Mouse (Mus musculus) ovary, postnatal 36 days (tissue): ENCODE results near the gene Dbndd2.

Source experiments
- DNase-seq: peaks from one replicate; pipeline ENCODE4 v3.0.0; 2022; ENCODE audit warnings: low spot score, mixed read lengths

Dbndd2 gene

GRCm38 (mm10) chr2:164500511-164500910, 14.6 kb downstream of the Dbndd2 start:
- peak; percentile 42 for DNase-seq

GRCm38 (mm10) chr2:164504919-164505318, 19.0 kb downstream of the Dbndd2 start:
- DNase-seq = no peak

DNA sequence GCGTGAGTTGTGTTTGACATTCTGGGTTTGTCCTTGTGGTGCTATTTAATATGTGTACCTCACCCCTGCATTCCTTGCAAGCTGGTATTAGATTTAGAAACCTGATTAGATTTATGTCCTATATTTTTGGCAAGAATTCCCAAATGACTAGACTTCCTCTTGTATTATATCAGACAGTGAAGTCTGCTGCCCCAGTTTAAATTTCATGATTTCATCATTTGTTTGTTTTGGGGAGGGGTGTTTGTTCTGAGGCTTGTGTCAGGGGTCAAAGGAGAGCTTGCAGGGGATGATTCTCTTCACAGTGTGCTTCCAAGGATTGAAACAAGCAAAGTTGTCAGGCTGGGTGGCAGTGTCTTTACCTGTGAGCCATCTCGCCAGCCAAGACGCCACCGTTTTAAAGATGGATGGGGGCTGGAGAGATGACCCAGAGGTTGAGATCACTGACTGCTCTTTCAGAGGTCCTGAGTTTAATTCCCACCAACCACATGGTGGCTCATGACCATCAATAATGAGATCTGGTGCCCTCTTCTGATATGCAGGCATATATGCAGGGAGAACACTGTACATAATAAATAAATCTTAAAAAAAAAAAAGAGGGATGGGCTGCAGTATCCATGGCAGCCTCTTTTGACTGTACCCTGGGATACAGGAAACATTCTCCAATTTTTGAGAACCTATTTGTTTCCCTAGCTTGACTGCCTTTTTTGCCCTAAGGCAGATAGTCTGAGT, 19.9 kb downstream of the Dbndd2 start:
- no peak for DNase-seq

DNA sequence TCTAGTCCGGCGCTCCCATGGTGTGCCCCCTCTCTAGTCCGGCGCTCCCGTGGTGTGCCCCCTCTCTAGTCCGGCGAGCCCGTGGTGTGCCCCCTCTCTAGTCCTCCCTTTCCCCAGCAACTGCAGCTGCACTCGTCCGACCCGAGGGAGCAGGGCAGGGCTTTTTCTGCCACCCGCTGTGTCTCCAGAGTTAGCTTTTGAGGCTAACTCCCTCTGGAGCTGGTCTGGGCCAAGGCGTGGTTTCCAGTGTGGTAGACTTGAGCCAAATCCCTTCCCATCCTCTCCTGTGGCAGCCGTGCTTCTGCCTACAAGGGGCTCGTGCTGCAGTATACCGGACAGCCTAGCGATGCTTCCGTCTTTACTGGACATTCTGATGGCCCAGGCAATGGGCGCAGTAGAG, 21.9 kb downstream of the Dbndd2 start:
- DNase-seq = no peak

DNA sequence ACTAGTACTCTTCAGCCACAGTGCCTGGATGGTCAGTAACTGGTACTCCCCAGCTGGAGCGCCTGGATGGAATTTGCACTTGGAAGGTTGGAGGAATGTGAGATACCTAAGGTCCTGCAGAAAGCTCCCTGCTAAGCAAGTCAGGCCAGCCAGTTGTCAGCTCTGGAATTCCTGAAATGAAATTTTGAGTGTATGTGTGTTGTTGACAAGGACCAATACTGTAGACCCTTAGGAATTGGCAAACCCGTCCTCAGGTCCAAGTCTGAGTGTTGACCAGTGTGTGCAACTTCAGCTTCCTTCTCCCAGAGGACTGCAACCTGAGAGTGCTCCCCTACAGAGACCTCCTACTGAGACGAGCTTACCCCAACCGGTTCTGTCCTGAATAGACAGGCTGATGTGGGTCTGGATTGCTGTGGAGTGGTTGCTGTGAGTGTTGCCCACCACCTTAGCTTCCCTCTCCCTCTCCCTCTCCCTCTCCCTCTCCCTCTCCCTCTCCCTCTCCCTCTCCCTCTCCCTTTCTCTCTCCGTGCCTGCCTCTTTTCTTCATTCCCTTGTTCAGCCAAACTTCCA, 24.8 kb downstream of the Dbndd2 start:
- DNase-seq = no peak

DNA sequence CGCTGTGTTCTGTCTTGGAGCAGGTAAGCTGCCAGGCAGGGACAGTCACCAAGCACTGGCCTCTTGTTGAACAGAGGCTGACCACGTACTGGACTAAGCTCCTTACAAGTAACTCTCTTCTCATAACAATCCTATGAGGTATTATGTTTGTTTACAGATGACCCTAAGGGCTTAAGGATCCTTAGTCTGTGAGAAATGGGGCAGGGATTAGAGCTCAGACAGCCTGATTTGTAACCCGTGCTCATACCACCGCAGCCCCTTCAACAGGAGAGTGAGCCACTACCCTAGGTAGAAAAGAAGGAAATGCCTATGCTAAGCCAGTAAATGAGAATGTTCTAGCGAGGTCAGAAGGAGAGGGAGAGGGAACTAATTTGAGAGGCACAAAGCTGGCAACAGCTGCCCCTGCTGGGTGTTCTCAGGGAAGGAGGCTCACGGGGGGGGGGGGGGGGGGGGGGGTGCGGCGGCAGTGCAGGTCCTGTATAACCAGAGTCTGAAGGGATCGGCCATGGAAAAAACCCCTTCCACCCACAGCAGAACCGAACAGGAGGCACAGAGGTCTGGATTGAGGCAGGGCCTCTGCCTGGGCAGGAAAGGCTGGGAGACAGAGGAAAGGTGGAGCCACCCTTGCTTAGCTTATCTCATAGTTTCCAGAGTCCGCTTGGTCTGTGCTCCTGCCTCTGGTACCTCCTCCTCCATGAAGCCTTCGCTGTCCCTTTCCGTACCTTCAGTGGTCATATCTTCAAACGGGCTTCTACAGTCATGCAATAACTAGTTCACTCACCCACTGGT, 26.4 kb downstream of the Dbndd2 start:
- DNase-seq = no peak

- DNase-seq = no peak
Measured at GRCm38 (mm10) chr2:164513389-164513788, 27.5 kb downstream of the Dbndd2 start.

DNA sequence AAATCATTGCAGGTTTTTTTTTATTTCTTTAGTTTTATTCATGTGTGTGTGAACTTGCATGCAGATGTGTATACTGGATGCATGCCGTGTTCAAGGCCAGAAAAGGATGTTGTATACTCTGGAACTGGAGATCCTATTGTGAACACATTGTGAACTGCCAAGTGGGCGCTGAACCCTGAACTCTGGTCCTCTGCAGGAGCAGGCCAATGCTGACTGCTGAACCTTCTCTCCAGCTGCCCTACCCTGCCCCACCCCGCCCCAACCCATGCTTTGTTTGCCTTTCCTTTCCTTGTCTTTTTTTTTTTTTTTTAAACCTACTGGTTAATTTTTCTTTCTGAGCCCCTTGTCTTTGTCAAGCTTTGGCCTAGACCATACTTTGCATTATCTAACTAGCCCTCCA, 29.0 kb downstream of the Dbndd2 start:
- no peak for DNase-seq

DNA sequence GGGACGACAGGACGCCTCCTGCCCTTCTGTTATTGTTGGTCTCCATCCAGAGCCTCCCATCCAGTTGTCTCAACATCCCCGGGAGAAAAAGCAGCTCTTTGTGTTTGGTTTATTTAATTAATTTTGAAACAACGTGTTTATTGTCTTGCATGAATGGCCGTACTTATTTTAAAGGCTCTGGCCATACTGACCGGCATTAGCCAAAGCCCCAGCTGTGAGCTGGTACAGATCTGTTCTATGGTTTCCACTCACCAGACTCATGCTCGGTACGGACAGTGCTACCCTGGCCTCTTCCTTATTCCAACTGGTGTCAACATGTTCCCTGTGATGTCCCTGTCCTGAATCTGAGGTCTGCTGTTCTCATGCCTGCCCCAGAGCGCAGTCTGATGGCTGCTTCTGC, 30.0 kb downstream of the Dbndd2 start:
- no peak for DNase-seq

DNA sequence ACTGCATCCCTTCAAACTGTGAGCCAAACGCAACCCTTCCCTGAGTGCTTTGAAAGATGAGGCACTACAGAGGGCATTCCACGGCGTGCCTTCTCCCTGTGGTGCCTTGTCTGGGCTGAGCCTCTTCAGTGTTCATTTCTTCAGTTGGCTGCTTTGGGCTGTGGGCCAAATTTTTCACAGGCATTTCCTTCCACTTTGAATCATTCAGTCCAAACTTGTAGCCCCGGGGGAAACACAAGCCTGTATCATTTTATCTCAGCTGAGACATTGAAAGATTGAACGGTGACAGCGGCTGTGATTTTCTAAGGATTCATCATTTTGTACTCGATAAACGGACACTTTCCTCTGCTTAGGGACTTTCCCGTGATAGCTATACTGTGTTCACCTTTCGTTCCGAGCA, 30.7 kb downstream of the Dbndd2 start:
- DNase-seq = no peak

DNA sequence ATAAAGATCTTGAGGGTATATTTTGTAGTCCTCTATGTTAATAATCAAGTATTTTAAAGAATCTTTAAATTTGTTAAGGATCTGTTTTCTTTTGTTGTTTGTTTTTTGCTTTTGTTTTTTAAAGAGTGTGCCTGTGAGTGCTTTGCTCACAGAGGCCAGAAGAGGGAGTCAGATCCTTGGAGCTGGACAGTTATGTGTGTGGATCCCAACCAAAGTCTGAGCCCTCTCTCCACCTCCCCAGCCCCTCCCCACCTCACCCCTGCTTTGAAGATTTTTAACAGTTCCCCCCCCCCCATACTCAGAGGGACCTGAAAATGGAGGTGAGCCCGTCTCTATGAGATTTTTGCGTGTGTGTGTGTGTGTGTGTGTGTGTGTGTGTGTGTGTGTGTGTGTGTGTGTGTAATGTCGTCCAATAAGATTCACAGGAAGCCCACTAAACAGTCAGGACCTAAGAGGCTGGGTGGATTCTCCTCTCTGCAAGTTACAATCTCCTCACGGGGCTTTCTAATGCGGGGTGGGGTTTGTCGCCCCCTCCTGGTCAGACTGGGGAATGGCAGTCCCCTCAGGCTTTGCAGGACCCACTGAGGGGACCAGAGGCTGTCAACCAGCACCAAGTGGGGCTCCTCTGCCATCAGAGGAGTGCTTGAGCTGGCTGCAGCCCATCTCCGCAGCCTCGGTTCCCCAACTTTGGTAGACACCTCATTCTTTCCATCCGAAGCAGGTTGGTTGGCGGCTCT, 31.7 kb downstream of the Dbndd2 start:
- peak; percentile 53 for DNase-seq

DNA sequence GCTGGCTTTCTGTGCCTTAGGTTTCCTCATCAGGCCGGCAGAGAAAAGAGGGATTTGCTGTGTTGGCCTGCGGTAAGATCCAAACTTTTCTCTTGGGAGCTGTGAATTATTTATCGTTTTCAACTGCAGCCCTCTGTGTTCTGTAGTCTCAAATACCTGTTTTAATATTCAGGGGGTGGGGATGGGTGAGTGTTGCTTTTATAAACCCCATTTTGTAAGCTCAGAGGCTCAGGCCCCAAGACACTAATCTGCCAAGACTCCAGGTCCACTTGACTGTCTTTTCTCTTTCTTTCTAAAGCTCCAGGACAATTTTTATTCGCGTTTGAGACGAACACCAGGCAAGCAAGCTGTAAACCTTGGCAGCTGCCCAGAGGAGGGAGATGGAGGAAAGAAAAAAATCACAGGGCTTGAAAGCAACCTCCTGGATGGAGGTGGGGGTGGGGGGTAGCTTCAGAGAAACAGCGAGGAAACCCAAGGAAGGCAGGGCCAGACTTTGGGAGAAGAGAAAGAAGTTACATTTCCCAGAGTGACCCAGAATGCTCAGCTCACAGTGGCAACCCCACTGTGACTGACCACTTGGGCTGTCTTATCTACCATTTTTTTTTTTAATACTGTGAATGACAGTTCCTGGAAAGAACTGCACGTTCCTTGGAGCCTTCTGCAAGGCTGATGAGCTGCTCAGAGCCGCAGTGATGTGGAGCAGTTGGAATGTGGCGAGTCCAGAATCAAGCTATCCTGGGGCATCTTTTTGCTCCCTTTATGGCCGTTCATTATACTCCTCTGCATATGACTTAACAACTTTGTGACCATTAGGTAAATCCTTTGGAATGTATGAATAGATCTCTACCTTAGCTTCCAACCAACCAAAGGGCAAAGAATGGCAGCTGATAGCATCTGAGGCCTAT, 32.6 kb downstream of the Dbndd2 start:
- DNase-seq = no peak

DNA sequence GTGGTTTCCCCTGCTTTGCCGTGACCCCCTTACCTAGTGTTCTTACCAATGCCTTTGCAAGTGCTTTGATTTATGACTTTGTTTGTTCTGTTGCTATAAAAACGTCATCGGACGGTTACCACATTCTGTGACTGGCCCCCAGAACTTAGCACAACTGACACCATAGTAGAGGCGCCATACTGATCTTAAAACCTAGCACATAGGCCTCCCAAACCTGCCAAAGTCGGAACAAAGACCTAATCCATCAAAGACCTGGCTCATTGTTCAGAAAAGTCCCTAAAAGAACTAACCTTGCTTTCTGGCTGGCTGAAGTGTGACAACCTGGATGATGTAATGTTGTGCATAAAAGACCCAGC, 33.2 kb downstream of the Dbndd2 start:
- DNase-seq = no peak

DNA sequence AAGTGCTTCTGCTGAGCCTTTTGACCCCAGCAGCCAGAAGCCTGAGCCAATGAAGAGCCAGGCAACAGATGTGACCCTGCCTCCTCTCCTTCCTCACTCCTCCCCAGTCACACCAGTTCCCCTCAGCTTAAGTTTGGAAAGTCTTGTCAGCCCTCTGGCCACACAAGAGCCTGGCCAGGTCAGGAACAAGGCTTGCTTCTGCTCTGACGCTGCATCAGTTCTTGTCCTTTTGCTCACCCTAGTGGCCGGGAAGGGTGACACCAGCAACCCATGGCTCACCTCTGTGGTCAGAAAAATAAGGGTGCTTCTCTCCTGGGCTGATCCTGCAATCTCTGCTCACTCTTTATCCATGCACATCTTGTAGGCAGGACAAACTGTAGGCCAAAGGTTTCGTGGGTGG, 34.9 kb downstream of the Dbndd2 start:
- DNase-seq = peak; percentile 40

DNA sequence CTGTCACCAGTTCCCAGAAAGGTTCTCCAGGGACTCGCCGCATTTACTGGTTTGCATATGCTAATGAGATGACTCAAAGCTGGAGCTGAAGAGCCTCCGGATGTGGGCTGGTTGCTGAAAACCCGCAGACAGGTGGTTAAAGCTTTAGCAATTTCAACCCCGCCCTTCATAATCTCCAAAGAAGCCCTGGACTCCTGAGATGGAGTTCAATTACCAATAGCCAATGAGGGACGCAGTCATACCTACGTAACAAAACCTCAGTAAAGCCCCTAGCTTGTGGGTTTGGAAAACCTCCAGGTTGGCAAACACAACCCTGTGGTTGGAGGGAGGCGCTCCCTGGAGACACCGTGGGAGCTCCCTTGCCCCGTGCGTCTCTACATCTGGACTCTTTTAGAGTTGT, 35.9 kb downstream of the Dbndd2 start:
- DNase-seq = no peak

- DNase-seq = no peak
Measured at GRCm38 (mm10) chr2:164522280-164522679, 36.4 kb downstream of the Dbndd2 start.

DNA sequence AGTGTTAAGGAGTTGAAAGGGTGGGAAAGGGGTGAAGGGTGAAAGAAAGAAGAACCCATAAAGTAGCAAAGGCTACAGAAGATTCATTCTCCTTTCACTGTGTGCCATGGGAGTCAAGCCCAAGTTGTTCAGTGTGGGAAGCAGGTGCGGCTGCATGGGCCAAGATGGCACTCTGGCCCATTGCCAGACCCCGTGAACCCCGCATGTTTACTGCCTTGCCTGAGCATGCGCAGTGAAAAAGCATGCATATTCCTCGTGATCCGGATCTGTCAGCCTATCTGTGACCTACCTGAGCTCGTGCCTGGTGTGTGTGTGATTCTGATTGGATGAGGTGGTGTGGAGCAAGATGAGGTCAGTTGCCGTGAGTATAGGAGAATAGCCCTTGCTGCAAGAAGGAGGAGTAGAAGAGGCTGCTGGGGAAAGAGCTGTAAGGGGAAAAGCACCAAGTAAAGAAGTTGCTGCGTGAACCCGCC, 37.4 kb downstream of the Dbndd2 start:
- DNase-seq = no peak

DNA sequence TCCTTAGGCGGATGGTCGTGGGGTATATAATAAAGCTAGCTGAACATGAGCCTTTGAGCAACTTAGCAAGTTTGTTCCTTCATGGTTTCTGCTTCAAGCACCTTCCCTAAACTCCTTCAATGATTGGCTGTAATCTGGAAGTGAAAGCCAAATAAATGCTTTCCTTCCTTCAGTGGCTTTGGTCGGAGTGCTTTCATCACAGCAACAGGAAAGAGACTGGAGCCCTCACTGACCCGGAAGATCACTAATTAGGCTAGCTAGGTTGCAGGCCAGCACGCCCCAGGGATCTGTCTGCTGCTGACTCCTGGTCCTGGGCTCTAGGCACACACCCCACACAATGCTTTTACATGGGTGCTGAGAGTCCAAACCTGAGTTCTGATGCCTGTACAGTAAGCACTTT, 42.7 kb downstream of the Dbndd2 start:
- no peak for DNase-seq

DNA sequence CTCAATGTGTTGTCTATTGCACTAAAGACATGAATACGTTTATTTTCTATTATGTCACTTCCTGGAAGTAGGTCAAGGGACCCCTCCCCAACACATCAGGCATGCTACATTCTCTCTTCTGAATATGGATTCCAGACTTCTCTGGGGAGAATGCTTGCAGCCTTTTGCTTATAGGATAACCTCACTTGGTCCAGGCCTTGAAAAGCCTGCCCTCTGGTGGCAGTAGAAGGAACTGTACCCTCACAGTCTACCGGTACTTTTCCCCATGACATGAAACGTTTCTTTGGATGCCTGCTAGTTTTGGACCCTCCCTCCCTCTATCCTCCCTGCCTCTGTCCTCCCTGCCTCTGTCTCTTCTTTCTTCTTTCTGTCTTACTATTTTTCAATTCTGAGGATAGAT, 45.3 kb downstream of the Dbndd2 start:
- DNase-seq = peak; percentile 57

DNA sequence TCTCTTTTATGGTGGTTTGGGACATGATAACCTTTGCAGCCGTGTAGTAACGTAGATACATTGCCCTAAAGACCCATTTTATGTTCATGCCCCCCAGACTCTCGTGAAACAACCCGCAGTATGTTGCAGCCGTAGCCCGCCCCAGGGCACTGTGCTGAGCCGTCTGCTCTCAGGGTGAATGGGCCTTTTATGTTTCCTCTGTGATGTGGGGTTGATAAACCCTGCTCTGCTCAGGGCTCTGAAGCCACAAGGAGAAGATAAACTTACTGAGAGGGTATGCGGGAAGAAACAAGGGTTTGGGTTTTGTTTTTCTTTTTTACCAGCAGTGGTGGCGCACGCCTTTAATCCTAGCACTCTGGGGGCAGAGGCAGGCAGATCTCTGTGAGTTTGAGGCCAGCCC, 48.4 kb downstream of the Dbndd2 start:
- DNase-seq = no peak

- DNase-seq = no peak
Measured at GRCm38 (mm10) chr2:164537003-164537402, 51.1 kb downstream of the Dbndd2 start.
